Mouse (Mus musculus): ENCODE measurements around the gene Vmn1r229.

Vmn1r229 gene

GRCm38 (mm10) chr17:20811255-20811654, at the start of gene Vmn1r229:
Gene Vmn1r229, plus strand, starts transcription at chr17:20811555.
- no peak for DNase-seq (ENCODE audit: low read depth, low spot score)

GRCm38 (mm10) chr17:20786057-20786456, 25.3 kb upstream of the Vmn1r229 start, which contains the start of gene Vmn1r228:
Gene Vmn1r228, minus strand, starts transcription at chr17:20786157.
- DNase-seq (ENCODE audit: low read depth, low spot score): no peak

GRCm38 (mm10) chr17:20840144-20840543, 28.8 kb downstream of the Vmn1r229 start, which contains the start of gene Vmn1r230:
Gene Vmn1r230, plus strand, starts transcription at chr17:20840444.
- no peak for DNase-seq (ENCODE audit: low read depth, low spot score)
